Mouse (Mus musculus) heart, embryonic 10.5 days (tissue): ENCODE data around the gene Cyp4a31. TPM values are rescaled to one million over a fixed set of nuclear protein-coding genes. Genes with fewer than 3 reads are reported as not detected.
"Not testable (repeated sequence)": the region's sequence is repeated elsewhere in the genome, so short reads cannot be mapped to it uniquely, and the experiment has no call there.

Experiments used
- DNase-seq: peaks from one replicate; pipeline ENCODE4 v3.0.0-alpha.2; 2017; ENCODE audit warnings: low spot score
- H3K27ac ChIP-seq: fragments of 300-500 bp; sonication (generic); 2 replicates; pipeline ENCODE4 v1.5.1; 2016; ENCODE audit warnings: mild to moderate bottlenecking
- H3K27me3 ChIP-seq: fragments of 300-500 bp; sonication (generic); 2 replicates; pipeline ENCODE4 v1.6.1; 2016; ENCODE audit warnings: mild to moderate bottlenecking; ENCODE audit not compliant: poor library complexity, insufficient read depth, severe bottlenecking
- H3K36me3 ChIP-seq: fragments of 300-500 bp; sonication (generic); 2 replicates; pipeline ENCODE4 v1.6.1; 2016; ENCODE audit warnings: mild to moderate bottlenecking, moderate library complexity
- H3K4me1 ChIP-seq: fragments of 300-500 bp; sonication (generic); 2 replicates; pipeline ENCODE4 v1.6.1; 2016; ENCODE audit warnings: mild to moderate bottlenecking
- H3K4me3 ChIP-seq: fragments of 300-500 bp; sonication (generic); 2 replicates; pipeline ENCODE4 v1.5.1; 2016; ENCODE audit warnings: mild to moderate bottlenecking, moderate library complexity
- H3K9me3 ChIP-seq: fragments of 300-500 bp; sonication (generic); 2 replicates; pipeline ENCODE4 v1.6.1; 2016; ENCODE audit warnings: mild to moderate bottlenecking, moderate library complexity
- WGBS: fragments of 180-500 bp; shearing (Covaris S2); methylation state at CpG from one replicate; pipeline ENCODE4 v1.1.7; 2016; 5-methylcytosine and 5-hydroxymethylcytosine counted together
- polyA plus RNA-seq: library from polyadenylated mRNA; unstranded; fragments of >200 nt; fragmentation: Nextera tagmentation; extraction: Ambion mirVana; gene quantifications from 2 replicates; pipeline ENCODE4 v1.2.1, GENCODE M21; 2016

Cyp4a31 gene
- not detected in 2 replicates for polyA plus RNA-seq

DNA sequence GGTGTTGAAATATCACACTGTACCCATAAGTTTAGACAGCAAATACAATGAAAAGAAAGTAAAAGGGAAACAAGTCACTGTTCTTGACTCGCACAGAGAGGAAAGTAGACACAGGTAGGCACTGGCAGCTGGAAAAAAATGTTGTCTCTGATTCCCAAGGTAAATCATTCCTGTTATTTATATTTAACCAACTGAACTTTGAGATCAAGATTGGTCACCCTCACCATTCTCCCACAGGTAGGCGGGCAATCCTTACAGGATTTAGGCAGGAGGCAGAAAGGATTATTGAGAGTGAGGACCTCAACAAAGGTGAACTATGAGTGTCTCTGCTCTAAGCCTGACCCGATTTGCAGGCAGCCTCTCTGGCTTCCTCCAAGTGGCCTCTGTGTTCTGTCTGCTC, at the start of gene Cyp4a31:
Gene Cyp4a31 (plus strand): TSS at position 249 of the 400 bp plus-strand sequence.
- H3K36me3 ChIP-seq: no peaks in the 10 kb centered on the region
- DNase-seq: no peak
- no peak within 1 kb of the TSS for H3K27ac ChIP-seq
- H3K9me3 ChIP-seq: no peaks in the 10 kb centered on the region
- no peak within 1 kb of the TSS for H3K4me3 ChIP-seq
- H3K27me3 ChIP-seq: no peaks in the 10 kb centered on the region
- WGBS: 70% methylated on average over 3 of the region's 3 CpGs
- no peaks in the 10 kb centered on the region for H3K4me1 ChIP-seq

DNA sequence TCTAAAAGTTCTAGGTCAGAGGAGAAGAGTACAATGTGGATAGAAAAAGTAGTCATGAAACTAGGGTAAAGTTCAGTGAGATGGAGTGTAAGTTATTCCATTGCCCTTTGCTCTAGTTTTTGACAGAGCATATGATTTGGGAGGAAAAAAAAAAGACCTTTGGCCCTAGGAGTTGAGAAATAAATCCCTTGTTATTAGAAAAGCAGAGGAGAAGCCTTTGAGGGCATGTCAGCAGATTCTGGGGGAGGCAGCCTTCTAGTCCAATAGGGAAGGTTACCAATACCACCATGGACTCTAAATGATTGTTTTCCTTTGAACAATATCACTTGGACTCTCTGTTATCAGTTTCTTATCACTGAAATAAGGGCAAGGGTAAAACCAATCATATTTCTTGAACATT, 49.5 kb upstream of the Cyp4a31 start:
- H3K36me3 ChIP-seq, H3K9me3 ChIP-seq, H3K27me3 ChIP-seq, H3K27ac ChIP-seq, H3K4me3 ChIP-seq, DNase-seq, H3K4me1 ChIP-seq: not testable (repeated sequence)

DNA sequence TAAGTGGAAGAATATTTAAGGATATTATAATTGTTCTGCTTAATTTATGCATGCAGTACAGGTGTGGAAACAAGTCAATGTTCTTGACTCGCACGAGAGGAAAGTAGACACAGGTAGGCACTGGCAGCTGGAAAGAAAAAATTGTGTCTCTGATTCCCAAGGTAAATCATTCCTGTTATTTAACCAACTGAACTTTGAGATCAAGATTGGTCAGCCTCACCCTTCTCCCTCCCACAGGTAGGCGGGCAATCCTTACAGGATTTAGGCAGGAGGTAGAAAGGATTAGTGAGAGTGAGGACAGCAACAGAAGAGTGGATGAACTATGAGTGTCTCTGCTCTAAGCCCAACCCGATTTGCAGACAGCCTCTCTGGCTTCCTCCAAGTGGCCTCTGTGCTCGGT, 45.4 kb upstream of the Cyp4a31 start, which contains the start of gene Cyp4a10:
Gene Cyp4a10 (plus strand): TSS at position 265 of the 400 bp plus-strand sequence.
- H3K4me1 ChIP-seq, H3K27me3 ChIP-seq, H3K36me3 ChIP-seq, H3K27ac ChIP-seq, H3K4me3 ChIP-seq, H3K9me3 ChIP-seq: not testable (repeated sequence)
- DNase-seq: peak; percentile 7
- WGBS: 70% methylated on average over 5 of the region's 5 CpGs

GRCm38 (mm10) chr4:115519444-115519843, 44.0 kb upstream of the Cyp4a31 start:
- peak; percentile 39 for DNase-seq
- 60% methylated on average over 4 of the region's 4 CpGs for WGBS
- no peaks in the 10 kb centered on the region for H3K9me3 ChIP-seq
- no peaks in the 10 kb centered on the region for H3K27me3 ChIP-seq
- no peak overlapping the region for H3K27ac ChIP-seq
- no peaks in the 10 kb centered on the region for H3K4me1 ChIP-seq
- H3K4me3 ChIP-seq: no peak overlapping the region
- H3K36me3 ChIP-seq: no peaks in the 10 kb centered on the region

GRCm38 (mm10) chr4:115521766-115522165, 41.7 kb upstream of the Cyp4a31 start:
- Histone ChIP-seq H3K27ac (no peak overlapping the region), H3K4me1 (no peaks in the 10 kb centered on the region), H3K36me3 (no peaks in the 10 kb centered on the region), H3K4me3 (no peak overlapping the region), H3K27me3 (no peaks in the 10 kb centered on the region), H3K9me3 (no peaks in the 10 kb centered on the region)
- 90% methylated on average over 2 of the region's 2 CpGs for WGBS
- DNase-seq: no peak

GRCm38 (mm10) chr4:115545101-115545500, 18.3 kb upstream of the Cyp4a31 start:
- DNase-seq: no peak
- 36% methylated on average over 1 of the region's 1 CpGs for WGBS
- Histone ChIP-seq H3K36me3 (no peaks in the 10 kb centered on the region), H3K27me3 (no peaks in the 10 kb centered on the region), H3K4me3 (no peak overlapping the region), H3K4me1 (no peaks in the 10 kb centered on the region), H3K9me3 (no peaks in the 10 kb centered on the region), H3K27ac (no peak overlapping the region)

GRCm38 (mm10) chr4:115546141-115546828, 17.2 kb upstream of the Cyp4a31 start:
- Histone ChIP-seq H3K4me3 (no peak overlapping the region), H3K4me1 (no peaks in the 10 kb centered on the region), H3K27me3 (no peaks in the 10 kb centered on the region), H3K36me3 (no peaks in the 10 kb centered on the region), H3K27ac (no peak overlapping the region), H3K9me3 (no peaks in the 10 kb centered on the region)
- DNase-seq: no peak
- WGBS: 41% methylated on average over 2 of the region's 2 CpGs

GRCm38 (mm10) chr4:115552726-115553125, 10.7 kb upstream of the Cyp4a31 start:
- Histone ChIP-seq H3K9me3 (no peaks in the 10 kb centered on the region), H3K27ac (no peak overlapping the region), H3K27me3 (no peaks in the 10 kb centered on the region), H3K4me1 (no peaks in the 10 kb centered on the region), H3K4me3 (no peak overlapping the region), H3K36me3 (no peaks in the 10 kb centered on the region)
- WGBS: 79% methylated on average over 3 of the region's 3 CpGs
- DNase-seq: no peak

GRCm38 (mm10) chr4:115555513-115555912, 7.9 kb upstream of the Cyp4a31 start:
- Histone ChIP-seq H3K4me3 (no peak overlapping the region), H3K4me1 (no peaks in the 10 kb centered on the region), H3K36me3 (no peaks in the 10 kb centered on the region), H3K27me3 (no peaks in the 10 kb centered on the region), H3K9me3 (no peaks in the 10 kb centered on the region), H3K27ac (no peak overlapping the region)
- WGBS: 64% methylated on average over 2 of the region's 2 CpGs
- DNase-seq: no peak

- Histone ChIP-seq H3K27ac (no peak overlapping the region), H3K27me3 (no peaks in the 10 kb centered on the region), H3K9me3 (no peaks in the 10 kb centered on the region), H3K36me3 (no peaks in the 10 kb centered on the region), H3K4me1 (no peaks in the 10 kb centered on the region), H3K4me3 (no peak overlapping the region)
- DNase-seq: no peak
- WGBS: 64% methylated on average over 4 of the region's 4 CpGs
These were observed 5.4 kb upstream of the Cyp4a31 start for GRCm38 (mm10) chr4:115557861-115558561.

DNA sequence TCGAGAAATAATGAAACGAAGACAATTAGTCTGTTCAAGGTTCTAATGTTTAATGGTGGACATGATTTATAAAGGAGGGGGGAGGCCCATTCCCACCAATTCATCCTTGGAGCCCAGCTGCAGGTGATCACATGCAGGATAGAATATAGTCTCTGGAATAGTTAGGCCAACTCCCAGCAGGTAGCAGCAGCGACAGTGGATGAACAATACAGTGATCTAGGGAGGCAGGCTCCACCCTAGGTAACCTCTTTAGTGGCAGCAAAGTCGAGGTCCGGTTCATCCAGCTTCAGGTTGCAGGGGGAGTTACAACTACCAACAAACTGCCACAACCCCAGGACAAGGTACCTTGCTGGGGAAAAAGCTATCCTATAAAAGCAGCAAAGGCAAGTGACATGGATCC, 2.2 kb upstream of the Cyp4a31 start:
- not testable (repeated sequence) for H3K27ac ChIP-seq, H3K4me3 ChIP-seq, H3K9me3 ChIP-seq, H3K27me3 ChIP-seq, H3K4me1 ChIP-seq, DNase-seq, H3K36me3 ChIP-seq
- 69% methylated on average over 5 of the region's 5 CpGs for WGBS

GRCm38 (mm10) chr4:115564469-115565225, 1.2 kb downstream of the Cyp4a31 start:
- H3K36me3 ChIP-seq, H3K4me1 ChIP-seq, H3K27me3 ChIP-seq, DNase-seq, H3K4me3 ChIP-seq, H3K9me3 ChIP-seq, H3K27ac ChIP-seq: not testable (repeated sequence)
- WGBS: 65% methylated on average over 6 of the region's 6 CpGs

- no peaks in the 10 kb centered on the region for H3K9me3 ChIP-seq
- 76% methylated on average over 3 of the region's 3 CpGs for WGBS
These were observed 11.8 kb downstream of the Cyp4a31 start for GRCm38 (mm10) chr4:115575255-115575654.

More at GRCm38 (mm10) chr4:115575255-115575654, 11.8 kb downstream of the Cyp4a31 start:
- no peak for DNase-seq
- no peak overlapping the region for H3K4me3 ChIP-seq
- H3K27me3 ChIP-seq: no peaks in the 10 kb centered on the region
- H3K4me1 ChIP-seq: no peaks in the 10 kb centered on the region
- no peak overlapping the region for H3K27ac ChIP-seq
- H3K36me3 ChIP-seq: no peaks in the 10 kb centered on the region
